Mouse (Mus musculus) hindbrain, embryonic 10.5 days (tissue): ENCODE data around the gene Prkcd. TPM values are rescaled to one million over a fixed set of nuclear protein-coding genes. Genes with fewer than 3 reads are reported as not detected.

Experiments used
- DNase-seq: peaks from one replicate; pipeline ENCODE4 v3.0.0-alpha.2; 2017; ENCODE audit warnings: low spot score
- H3K27ac ChIP-seq: fragments of 300-500 bp; sonication (generic); 2 replicates; pipeline ENCODE4 v1.5.1; 2016; ENCODE audit warnings: mild to moderate bottlenecking, moderate library complexity
- H3K27me3 ChIP-seq: fragments of 300-500 bp; sonication (generic); 2 replicates; pipeline ENCODE4 v1.6.1; 2016; ENCODE audit warnings: mild to moderate bottlenecking; ENCODE audit not compliant: poor library complexity, insufficient read depth, severe bottlenecking
- H3K36me3 ChIP-seq: fragments of 300-500 bp; sonication (generic); 2 replicates; pipeline ENCODE4 v1.6.1; 2016; ENCODE audit warnings: mild to moderate bottlenecking, moderate library complexity
- H3K4me1 ChIP-seq: fragments of 300-500 bp; sonication (generic); replicated peaks from 2 replicates; pipeline ENCODE4 v1.6.1; 2016; ENCODE audit warnings: mild to moderate bottlenecking
- H3K4me3 ChIP-seq: fragments of 300-500 bp; sonication (generic); 2 replicates; pipeline ENCODE4 v1.5.1; 2016; ENCODE audit warnings: mild to moderate bottlenecking, moderate library complexity
- H3K9me3 ChIP-seq: fragments of 300-500 bp; sonication (generic); 2 replicates; pipeline ENCODE4 v1.6.1; 2016; ENCODE audit warnings: mild to moderate bottlenecking, moderate library complexity
- WGBS: fragments of 180-500 bp; shearing (Covaris S2); methylation state at CpG from one replicate; pipeline ENCODE4 v1.1.7; 2016; 5-methylcytosine and 5-hydroxymethylcytosine counted together
- polyA plus RNA-seq: library from polyadenylated mRNA; unstranded; fragments of >200 nt; fragmentation: Nextera tagmentation; extraction: Ambion mirVana; gene quantifications from 2 replicates; pipeline ENCODE4 v1.2.1, GENCODE M21; 2016

The Prkcd gene
- polyA plus RNA-seq, 1 experiment from 2014 or later = 35.4 TPM

GRCm38 (mm10) chr14:30593279-30594091 lies 32.5 kb downstream of the Prkcd start:
- peak overlapping the region; percentile 91 for H3K27ac ChIP-seq
- 50% methylated on average over 11 of the region's 11 CpGs for WGBS
- 0 out of 2 replicates have a peak, but pooled peaks cover 3% of the 10 kb centered on the region for H3K27me3 ChIP-seq
- no peaks in the 10 kb centered on the region for H3K9me3 ChIP-seq
- peak; percentile 30 for DNase-seq
- peaks cover 47% of the 10 kb centered on the region for H3K4me1 ChIP-seq
- peaks cover 10% of the 10 kb centered on the region for H3K36me3 ChIP-seq
- H3K4me3 ChIP-seq = peak overlapping the region; percentile 30; the same call in 1 of the 2 replicates

- 0 out of 2 replicates have a peak, but pooled peaks cover 4% of the 10 kb centered on the region for H3K36me3 ChIP-seq
- H3K27ac ChIP-seq = no peak overlapping the region; the same call in 1 of the 2 replicates
- no peak overlapping the region for H3K4me3 ChIP-seq
- H3K27me3 ChIP-seq = 0 out of 2 replicates have a peak, but pooled peaks cover 3% of the 10 kb centered on the region
- H3K4me1 ChIP-seq = peaks cover 53% of the 10 kb centered on the region
- WGBS = 11% methylated on average over 6 of the region's 6 CpGs
- H3K9me3 ChIP-seq = no peaks in the 10 kb centered on the region
- peak; percentile 83 for DNase-seq
Observed at GRCm38 (mm10) chr14:30591417-30591816, 34.6 kb downstream of the Prkcd start.

DNA sequence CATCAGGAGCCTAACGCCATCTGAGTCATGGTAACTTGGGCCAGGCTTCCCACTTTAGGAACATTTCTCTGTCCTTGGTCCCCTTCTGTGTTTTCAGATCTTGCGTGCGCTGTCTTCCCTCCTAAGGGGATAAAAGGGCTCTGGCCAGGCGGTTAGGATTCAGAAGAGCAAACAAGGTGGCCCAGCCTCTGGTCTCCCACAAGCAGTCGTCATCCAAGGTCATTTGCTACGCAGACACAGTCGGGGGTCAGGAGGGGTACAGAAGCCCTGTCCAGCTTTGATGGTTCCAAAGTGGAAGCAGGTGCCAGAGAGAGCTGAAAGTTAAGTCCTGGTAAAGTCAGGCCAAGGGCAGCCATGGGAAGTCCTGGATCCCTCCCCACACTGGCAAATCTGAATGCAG lies 35.1 kb downstream of the Prkcd start:
- DNase-seq = no peak
- H3K27me3 ChIP-seq = 0 out of 2 replicates have a peak, but pooled peaks cover 3% of the 10 kb centered on the region
- WGBS = 72% methylated on average over 7 of the region's 7 CpGs
- H3K9me3 ChIP-seq = no peaks in the 10 kb centered on the region
- H3K4me1 ChIP-seq = peaks cover 53% of the 10 kb centered on the region
- 0 out of 2 replicates have a peak, but pooled peaks cover 2% of the 10 kb centered on the region for H3K36me3 ChIP-seq
- peak overlapping the region; percentile 23; the same call in 1 of the 2 replicates for H3K27ac ChIP-seq
- H3K4me3 ChIP-seq = no peak overlapping the region

DNA sequence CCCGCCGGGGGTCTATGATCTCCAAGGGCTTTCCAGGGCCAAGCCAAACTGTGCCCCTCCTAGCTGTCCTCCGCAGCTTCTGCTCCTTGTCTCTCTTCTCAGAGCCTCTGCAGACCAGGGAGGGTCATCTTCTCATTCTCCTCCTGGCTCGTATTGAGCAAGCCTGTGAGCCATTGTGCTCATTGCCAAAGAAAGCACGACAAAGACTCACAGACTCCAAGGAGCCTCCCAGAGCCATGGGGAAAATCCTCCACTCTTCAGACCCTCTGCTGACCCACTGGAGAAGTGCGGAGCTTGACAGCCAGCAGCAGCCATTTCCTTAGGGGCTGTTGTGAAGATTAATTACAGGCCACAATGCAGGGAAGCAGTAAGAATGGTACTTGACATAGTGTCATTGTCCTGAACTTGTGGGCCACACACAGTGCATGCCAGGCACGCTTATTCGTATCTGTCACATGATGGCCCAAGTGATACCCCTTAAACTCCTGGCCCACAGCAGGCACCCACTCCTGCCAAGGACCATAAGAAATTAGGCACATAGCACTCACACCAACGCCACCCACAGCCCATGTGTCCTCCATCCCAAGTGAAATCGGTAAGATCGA lies 35.9 kb downstream of the Prkcd start:
- Histone ChIP-seq H3K36me3 (no peaks in the 10 kb centered on the region), H3K9me3 (no peaks in the 10 kb centered on the region), H3K27me3 (0 out of 2 replicates have a peak, but pooled peaks cover 3% of the 10 kb centered on the region), H3K4me1 (peaks cover 54% of the 10 kb centered on the region), H3K4me3 (no peak overlapping the region), H3K27ac (no peak overlapping the region; the same call in 1 of the 2 replicates)
- 63% methylated on average over 11 of the region's 11 CpGs for WGBS
- no peak for DNase-seq

DNA sequence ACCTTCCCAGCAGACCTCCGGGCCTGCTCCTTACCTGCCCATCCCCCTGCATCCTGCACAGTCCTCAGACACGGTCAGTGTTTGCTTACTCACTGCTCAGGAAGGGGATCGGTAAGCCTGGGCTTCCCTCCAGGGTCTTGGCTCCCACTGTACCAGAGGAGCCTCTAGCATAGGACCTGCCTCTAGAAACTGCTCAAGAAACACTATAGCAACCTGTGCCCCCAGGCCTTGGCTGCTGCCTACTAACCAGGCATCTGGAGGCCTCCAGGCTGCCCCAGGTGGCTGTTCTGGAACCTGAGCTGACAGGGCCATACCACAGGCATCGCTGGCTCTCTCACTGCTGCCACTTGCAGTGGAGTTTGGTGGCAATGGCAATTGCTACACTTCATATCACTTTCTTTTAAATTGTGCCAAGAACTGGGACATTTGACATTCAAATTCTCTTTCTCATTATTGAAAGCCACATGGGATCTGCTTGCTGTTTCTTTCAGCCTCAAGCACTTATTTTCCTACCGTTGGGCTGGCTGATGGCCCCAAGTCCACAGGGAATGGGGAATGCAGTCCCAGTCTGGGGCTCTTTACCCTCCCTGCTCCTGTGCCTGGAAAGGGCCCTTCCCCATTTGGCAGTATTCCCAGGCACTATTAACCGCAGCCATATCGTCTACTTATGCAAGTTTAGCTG lies 39.1 kb downstream of the Prkcd start:
- Histone ChIP-seq H3K4me3 (no peak overlapping the region), H3K36me3 (no peaks in the 10 kb centered on the region), H3K27me3 (0 out of 2 replicates have a peak, but pooled peaks cover 1% of the 10 kb centered on the region), H3K27ac (0 out of 2 replicates have a peak overlapping the region, but pooled peaks have one; percentile 41), H3K4me1 (peaks cover 45% of the 10 kb centered on the region), H3K9me3 (no peaks in the 10 kb centered on the region)
- DNase-seq = no peak
- 71% methylated on average over 7 of the region's 7 CpGs for WGBS

- Histone ChIP-seq H3K36me3 (no peaks in the 10 kb centered on the region), H3K27ac (peak overlapping the region; percentile 76; the same call in 1 of the 2 replicates), H3K4me1 (peaks cover 32% of the 10 kb centered on the region), H3K4me3 (no peak overlapping the region), H3K27me3 (no peaks in the 10 kb centered on the region), H3K9me3 (no peaks in the 10 kb centered on the region)
- no peak for DNase-seq
- WGBS = 87% methylated on average over 5 of the region's 5 CpGs
Observed at GRCm38 (mm10) chr14:30585323-30585722, 40.7 kb downstream of the Prkcd start.

GRCm38 (mm10) chr14:30584497-30585251 lies 41.3 kb downstream of the Prkcd start:
- DNase-seq = peak; percentile 34
- Histone ChIP-seq H3K27ac (peak overlapping the region; percentile 76), H3K4me1 (peaks cover 30% of the 10 kb centered on the region), H3K4me3 (peak overlapping the region; percentile 9; the same call in 1 of the 2 replicates), H3K9me3 (no peaks in the 10 kb centered on the region), H3K36me3 (no peaks in the 10 kb centered on the region), H3K27me3 (no peaks in the 10 kb centered on the region)
- WGBS = 43% methylated on average over 19 of the region's 19 CpGs

- no peaks in the 10 kb centered on the region for H3K36me3 ChIP-seq
- no peak for DNase-seq
- WGBS = 54% methylated on average over 2 of the region's 2 CpGs
- H3K4me3 ChIP-seq = no peak overlapping the region
- peaks cover 28% of the 10 kb centered on the region for H3K4me1 ChIP-seq
- no peaks in the 10 kb centered on the region for H3K27me3 ChIP-seq
- H3K27ac ChIP-seq = peak overlapping the region; percentile 76; the same call in 1 of the 2 replicates
- no peaks in the 10 kb centered on the region for H3K9me3 ChIP-seq
Observed at GRCm38 (mm10) chr14:30584077-30584476, 41.9 kb downstream of the Prkcd start.

GRCm38 (mm10) chr14:30581238-30581637 lies 44.8 kb downstream of the Prkcd start:
- peaks cover 24% of the 10 kb centered on the region for H3K4me1 ChIP-seq
- H3K27me3 ChIP-seq = no peaks in the 10 kb centered on the region
- no peaks in the 10 kb centered on the region for H3K9me3 ChIP-seq
- DNase-seq = no peak
- H3K27ac ChIP-seq = no peak overlapping the region
- 74% methylated on average over 1 of the region's 1 CpGs for WGBS
- H3K36me3 ChIP-seq = peaks cover 4% of the 10 kb centered on the region
- no peak overlapping the region for H3K4me3 ChIP-seq

DNA sequence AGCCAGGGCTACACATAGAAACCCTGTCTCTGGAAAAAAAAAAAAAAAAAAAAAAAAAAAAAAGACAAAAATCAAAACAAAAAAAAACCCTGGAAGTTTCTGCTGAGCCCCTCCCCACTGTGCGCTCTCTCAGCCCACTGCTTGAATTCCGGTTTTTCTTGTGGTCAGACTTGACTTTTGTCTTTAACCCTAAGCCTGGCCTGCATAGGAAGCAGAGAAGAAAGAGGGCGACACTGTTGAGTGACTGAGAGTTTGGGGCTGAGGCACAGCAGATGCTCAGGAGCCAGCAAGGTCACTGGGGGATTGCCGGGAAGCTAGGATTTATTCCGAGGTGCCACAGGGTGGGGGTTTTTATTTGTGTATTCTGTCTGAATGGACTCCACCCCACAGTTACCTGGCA lies 46.1 kb downstream of the Prkcd start:
- no peak overlapping the region for H3K4me3 ChIP-seq

GRCm38 (mm10) chr14:30579180-30579579 lies 46.8 kb downstream of the Prkcd start:
- Histone ChIP-seq H3K27me3 (no peaks in the 10 kb centered on the region), H3K4me1 (peaks cover 13% of the 10 kb centered on the region), H3K36me3 (peaks cover 25% of the 10 kb centered on the region), H3K4me3 (no peak overlapping the region), H3K27ac (no peak overlapping the region), H3K9me3 (no peaks in the 10 kb centered on the region)
- WGBS = 81% methylated on average over 5 of the region's 5 CpGs
- DNase-seq = no peak

More for the DNA sequence above, 46.1 kb downstream of the Prkcd start:
- 27% methylated on average over 5 of the region's 5 CpGs for WGBS
- Histone ChIP-seq H3K36me3 (peaks cover 18% of the 10 kb centered on the region), H3K9me3 (no peaks in the 10 kb centered on the region), H3K27me3 (no peaks in the 10 kb centered on the region), H3K4me1 (peaks cover 20% of the 10 kb centered on the region), H3K27ac (peak overlapping the region; percentile 50; the same call in 1 of the 2 replicates)
- no peak for DNase-seq
